Mouse (Mus musculus): ENCODE data around the gene 2310034G01Rik. TPM values are rescaled to one million over a fixed set of nuclear protein-coding genes. Genes with fewer than 3 reads are reported as not detected.

2310034G01Rik gene
- total and polyA plus RNA-seq, 2 experiments from 2014 or later: 2.0 to 3.8 TPM

DNA sequence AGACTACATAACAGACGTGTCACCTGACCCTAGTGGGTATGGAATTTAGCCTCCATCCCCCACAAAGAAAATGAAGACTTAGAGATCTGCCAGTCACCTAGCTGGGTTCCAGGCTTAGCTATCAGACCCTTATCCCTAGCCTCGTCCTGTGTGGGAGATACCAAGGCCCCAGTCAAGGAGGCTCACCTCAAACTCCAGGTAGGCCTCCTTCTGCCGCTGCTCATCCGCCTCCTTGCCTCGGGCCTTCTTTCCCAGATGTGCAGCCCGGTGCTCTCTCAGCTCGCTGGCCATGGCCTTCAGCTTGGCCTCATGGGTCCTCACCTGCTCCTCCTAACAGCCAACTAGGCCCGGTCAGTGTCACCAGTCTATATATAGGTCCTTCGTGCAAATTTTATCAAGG is 37.0 kb downstream of the 2310034G01Rik start:
- Histone ChIP-seq H3K4me3 (ENCODE audit: low read depth, low read length) (no peak overlapping the region), H3K27me3 (ENCODE audit: insufficient read depth, low read length) (peaks cover 4% of the 10 kb centered on the region; the same call in 1 of the 2 replicates), H3K9me3 (ENCODE audit: low read length) (no peaks in the 10 kb centered on the region), H3K27ac (ENCODE audit: low read depth, low read length) (no peak overlapping the region), H3K36me3 (ENCODE audit: insufficient read depth, low read length) (peaks cover 44% of the 10 kb centered on the region), H3K4me2 (ENCODE audit: low read depth, low read length, poor library complexity, severe bottlenecking) (no peak overlapping the region), H3K4me1 (ENCODE audit: insufficient read depth, low read length) (peaks cover 11% of the 10 kb centered on the region), H3K9ac (replicated peaks; ENCODE audit: low read length, poor library complexity, severe bottlenecking) (no peak overlapping the region)
- ATAC-seq (ENCODE audit: low FRiP score): no peak
- no peak for DNase-seq (ENCODE audit: low spot score)
- 86% methylated on average over 9 of the region's 9 CpGs for WGBS
- no peak for TF ChIP-seq CTCF (IDR thresholded peaks at IDR 0.05)

- WGBS: 92% methylated on average over 21 of the region's 21 CpGs
- DNase-seq (ENCODE audit: low spot score): no peak
Observed at GRCm38 (mm10) chr19:46312566-46312965, 37.5 kb downstream of the 2310034G01Rik start.

GRCm38 (mm10) chr19:46311341-46311740 is 38.8 kb downstream of the 2310034G01Rik start:
- no peaks in the 10 kb centered on the region for H3K9me3 ChIP-seq (ENCODE audit: low read length)
- WGBS: 92% methylated on average over 9 of the region's 9 CpGs
- DNase-seq (ENCODE audit: low spot score) (no peak), ATAC-seq (ENCODE audit: low FRiP score) (no peak)
- H3K4me2 ChIP-seq (ENCODE audit: low read depth, low read length, poor library complexity, severe bottlenecking): no peak overlapping the region
- TF ChIP-seq CTCF (IDR thresholded peaks at IDR 0.05): no peak
- peaks cover 44% of the 10 kb centered on the region for H3K36me3 ChIP-seq (ENCODE audit: insufficient read depth, low read length)
- H3K9ac ChIP-seq (replicated peaks; ENCODE audit: low read length, poor library complexity, severe bottlenecking): no peak overlapping the region
- no peak overlapping the region for H3K4me3 ChIP-seq (ENCODE audit: low read depth, low read length)
- no peak overlapping the region for H3K27ac ChIP-seq (ENCODE audit: low read depth, low read length)
- peaks cover 4% of the 10 kb centered on the region; the same call in 1 of the 2 replicates for H3K27me3 ChIP-seq (ENCODE audit: insufficient read depth, low read length)
- 0 out of 2 replicates have a peak, but pooled peaks cover 5% of the 10 kb centered on the region for H3K4me1 ChIP-seq (ENCODE audit: insufficient read depth, low read length)

More at GRCm38 (mm10) chr19:46312566-46312965, 37.5 kb downstream of the 2310034G01Rik start:
- ATAC-seq (ENCODE audit: low FRiP score): no peak
- H3K4me2 ChIP-seq (ENCODE audit: low read depth, low read length, poor library complexity, severe bottlenecking): no peak overlapping the region
- TF ChIP-seq CTCF (IDR thresholded peaks at IDR 0.05): no peak
- no peak overlapping the region for H3K27ac ChIP-seq (ENCODE audit: low read depth, low read length)
- peaks cover 11% of the 10 kb centered on the region for H3K4me1 ChIP-seq (ENCODE audit: insufficient read depth, low read length)
- H3K27me3 ChIP-seq (ENCODE audit: insufficient read depth, low read length): peaks cover 4% of the 10 kb centered on the region; the same call in 1 of the 2 replicates
- H3K36me3 ChIP-seq (ENCODE audit: insufficient read depth, low read length): peaks cover 44% of the 10 kb centered on the region
- no peak overlapping the region for H3K4me3 ChIP-seq (ENCODE audit: low read depth, low read length)
- H3K9ac ChIP-seq (replicated peaks; ENCODE audit: low read length, poor library complexity, severe bottlenecking): no peak overlapping the region
- H3K9me3 ChIP-seq (ENCODE audit: low read length): no peaks in the 10 kb centered on the region

DNA sequence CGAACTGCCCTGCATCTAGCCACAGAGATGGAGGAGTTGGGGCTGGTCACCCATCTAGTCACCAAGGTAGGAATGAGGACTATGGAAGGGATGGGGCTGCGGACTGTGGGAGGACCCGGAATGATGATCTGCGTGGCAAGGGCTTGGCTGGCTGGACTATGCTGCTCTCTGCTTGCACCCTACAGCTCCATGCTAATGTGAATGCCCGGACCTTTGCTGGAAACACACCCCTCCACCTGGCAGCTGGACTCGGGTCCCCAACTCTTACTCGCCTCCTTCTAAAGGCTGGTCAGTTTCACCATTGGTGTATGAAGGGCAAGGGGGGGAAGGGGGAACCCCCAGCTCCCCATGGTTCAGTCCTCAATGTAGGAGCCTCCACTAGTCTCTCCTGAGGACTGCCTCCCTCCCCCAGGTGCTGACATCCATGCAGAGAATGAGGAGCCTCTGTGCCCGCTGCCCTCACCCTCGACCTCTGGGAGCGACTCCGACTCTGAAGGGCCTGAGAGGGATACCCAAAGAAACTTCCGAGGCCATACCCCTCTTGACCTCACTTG is 39.7 kb downstream of the 2310034G01Rik start:
- Histone ChIP-seq H3K27me3 (ENCODE audit: insufficient read depth, low read length) (peaks cover 6% of the 10 kb centered on the region; the same call in 1 of the 2 replicates), H3K9me3 (ENCODE audit: low read length) (no peaks in the 10 kb centered on the region), H3K4me1 (ENCODE audit: insufficient read depth, low read length) (no peaks in the 10 kb centered on the region), H3K36me3 (ENCODE audit: insufficient read depth, low read length) (peaks cover 44% of the 10 kb centered on the region), H3K27ac (ENCODE audit: low read depth, low read length) (no peak overlapping the region), H3K4me2 (ENCODE audit: low read depth, low read length, poor library complexity, severe bottlenecking) (no peak overlapping the region), H3K4me3 (ENCODE audit: low read depth, low read length) (no peak overlapping the region), H3K9ac (replicated peaks; ENCODE audit: low read length, poor library complexity, severe bottlenecking) (no peak overlapping the region)
- no peak for ATAC-seq (ENCODE audit: low FRiP score)
- no peak for TF ChIP-seq CTCF (IDR thresholded peaks at IDR 0.05)
- 89% methylated on average over 12 of the region's 12 CpGs for WGBS
- DNase-seq (ENCODE audit: low spot score): no peak

DNA sequence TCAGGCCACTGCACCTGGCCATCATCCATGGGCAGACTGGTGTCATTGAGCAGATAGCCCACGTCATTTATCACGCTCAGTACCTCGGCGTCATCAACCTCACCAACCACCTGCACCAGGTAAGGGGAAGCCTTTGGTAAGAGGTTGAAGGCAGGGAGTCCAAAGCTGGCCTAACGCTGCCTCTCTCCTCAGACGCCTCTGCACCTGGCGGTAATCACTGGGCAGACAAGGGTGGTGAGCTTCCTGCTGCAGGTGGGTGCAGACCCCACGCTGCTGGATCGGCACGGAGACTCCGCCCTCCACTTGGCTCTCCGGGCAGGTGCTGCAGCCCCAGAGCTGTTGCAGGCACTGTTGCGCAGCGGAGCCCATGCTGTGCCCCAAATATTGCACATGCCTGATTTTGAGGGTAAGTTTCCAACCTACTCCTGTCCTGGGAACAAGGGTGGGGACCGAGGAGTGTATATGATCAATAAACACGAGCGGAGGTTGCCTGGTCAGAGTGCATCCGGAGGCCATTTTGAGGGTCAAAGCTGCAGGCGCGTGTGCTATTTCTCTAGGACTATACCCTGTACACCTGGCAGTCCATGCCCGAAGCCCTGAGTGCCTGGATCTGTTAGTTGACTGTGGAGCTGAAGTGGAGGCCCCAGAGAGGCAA is 40.3 kb downstream of the 2310034G01Rik start:
- Histone ChIP-seq H3K4me1 (ENCODE audit: insufficient read depth, low read length) (no peaks in the 10 kb centered on the region), H3K36me3 (ENCODE audit: insufficient read depth, low read length) (peaks cover 40% of the 10 kb centered on the region), H3K27me3 (ENCODE audit: insufficient read depth, low read length) (peaks cover 8% of the 10 kb centered on the region; the same call in 1 of the 2 replicates), H3K9ac (replicated peaks; ENCODE audit: low read length, poor library complexity, severe bottlenecking) (no peak overlapping the region), H3K9me3 (ENCODE audit: low read length) (no peaks in the 10 kb centered on the region), H3K4me3 (ENCODE audit: low read depth, low read length) (no peak overlapping the region), H3K4me2 (ENCODE audit: low read depth, low read length, poor library complexity, severe bottlenecking) (no peak overlapping the region), H3K27ac (ENCODE audit: low read depth, low read length) (no peak overlapping the region)
- ATAC-seq (ENCODE audit: low FRiP score): no peak
- no peak for DNase-seq (ENCODE audit: low spot score)
- 84% methylated on average over 21 of the region's 21 CpGs for WGBS
- no peak for TF ChIP-seq CTCF (IDR thresholded peaks at IDR 0.05)

Measured in midbrain, postnatal 0 days (tissue).